Mouse (Mus musculus) limb, embryonic 10.5 days (tissue): ENCODE data around the gene Nkapd1. TPM values are rescaled to one million over a fixed set of nuclear protein-coding genes. Genes with fewer than 3 reads are reported as not detected.
A peak's percentile ranks its signal among the peaks of the same experiment; 100 is the strongest.
"Not testable (repeated sequence)": the region's sequence is repeated elsewhere in the genome, so short reads cannot be mapped to it uniquely, and the experiment has no call there.

Source experiments
- DNase-seq: peaks from one replicate; pipeline ENCODE4 v3.0.0-alpha.2; 2017; ENCODE audit warnings: low spot score
- H3K27ac ChIP-seq: fragments of 300-500 bp; sonication (generic); 2 replicates; pipeline ENCODE4 v1.5.1; 2016; ENCODE audit warnings: mild to moderate bottlenecking
- H3K27me3 ChIP-seq: fragments of 300-500 bp; sonication (generic); 2 replicates; pipeline ENCODE4 v1.6.1; 2016; ENCODE audit warnings: low read depth, mild to moderate bottlenecking; ENCODE audit not compliant: poor library complexity, severe bottlenecking
- H3K36me3 ChIP-seq: fragments of 300-500 bp; sonication (generic); 2 replicates; pipeline ENCODE4 v1.6.1; 2016; ENCODE audit warnings: mild to moderate bottlenecking, moderate library complexity
- H3K4me1 ChIP-seq: fragments of 300-500 bp; sonication (generic); 2 replicates; pipeline ENCODE4 v1.6.1; 2016
- H3K4me3 ChIP-seq: fragments of 300-500 bp; sonication (generic); 2 replicates; pipeline ENCODE4 v1.5.1; 2016; ENCODE audit warnings: mild to moderate bottlenecking, moderate library complexity
- H3K9me3 ChIP-seq: fragments of 300-500 bp; sonication (generic); replicated peaks from 2 replicates; pipeline ENCODE4 v1.6.1; 2016; ENCODE audit warnings: mild to moderate bottlenecking
- WGBS: fragments of 180-500 bp; shearing (Covaris S2); methylation state at CpG from one replicate; pipeline ENCODE4 v1.1.7; 2016; 5-methylcytosine and 5-hydroxymethylcytosine counted together
- polyA plus RNA-seq: library from polyadenylated mRNA; unstranded; fragments of >200 nt; fragmentation: Nextera tagmentation; extraction: Ambion mirVana; gene quantifications from 2 replicates; pipeline ENCODE4 v1.2.1, GENCODE M21; 2016

The Nkapd1 gene
- polyA plus RNA-seq, 1 experiment from 2014 or later: 21.3 TPM

DNA sequence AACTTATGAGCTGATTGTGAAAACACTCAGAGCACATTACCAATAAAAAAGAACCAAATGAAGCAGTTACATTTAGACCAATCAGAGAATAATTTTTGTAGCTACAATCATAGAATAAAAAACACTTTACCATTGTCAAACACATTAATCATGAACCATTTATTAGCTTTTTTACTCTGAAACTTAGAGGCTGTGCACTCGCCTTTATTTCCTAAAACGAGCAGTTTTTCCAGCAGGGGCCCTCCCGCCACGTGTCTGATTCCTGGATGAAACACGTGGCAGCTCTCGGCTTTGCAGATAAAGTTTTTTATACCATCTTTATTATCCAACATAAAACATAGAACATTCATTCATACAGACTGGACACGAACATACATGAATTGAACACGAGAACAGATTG, 13.6 kb upstream of the Nkapd1 start:
- H3K4me3 ChIP-seq, H3K9me3 ChIP-seq, DNase-seq, H3K27ac ChIP-seq, H3K4me1 ChIP-seq, H3K27me3 ChIP-seq: not testable (repeated sequence)
- whole genome bisulfite sequencing: 95% methylated on average over 6 of the region's 8 CpGs
- peaks cover 39% of the 10 kb centered on the region for H3K36me3 ChIP-seq

DNA sequence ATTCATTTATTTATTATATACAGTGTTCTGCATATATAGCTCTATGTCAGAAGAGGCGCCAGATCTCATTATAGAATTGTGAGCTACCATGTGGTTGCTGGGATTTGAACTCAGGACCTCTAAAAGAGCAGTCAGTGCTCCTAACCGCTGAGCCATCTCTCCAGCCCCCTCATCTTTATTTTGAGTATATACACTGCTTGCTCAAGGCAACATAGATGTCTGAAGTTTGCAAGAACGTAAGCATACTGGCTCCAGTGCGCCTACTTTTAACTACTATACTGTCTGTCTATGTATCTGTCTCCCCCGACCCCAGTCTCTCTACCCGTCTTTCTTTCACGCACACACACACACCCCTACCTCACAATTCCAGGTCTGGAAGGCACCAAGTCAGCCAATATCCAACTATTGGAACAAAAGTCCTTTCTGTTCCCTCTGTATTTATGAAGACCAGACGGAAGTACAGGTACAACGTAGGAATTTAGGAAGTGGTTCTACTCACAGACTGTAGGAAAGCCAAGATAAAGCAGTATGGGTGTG, 598 bp upstream of the Nkapd1 start:
- H3K9me3 ChIP-seq: no peaks in the 10 kb centered on the region
- no peak overlapping the region for H3K27ac ChIP-seq
- peaks cover 25% of the 10 kb centered on the region for H3K36me3 ChIP-seq
- no peaks in the 10 kb centered on the region for H3K27me3 ChIP-seq
- DNase-seq: no peak
- H3K4me3 ChIP-seq: peak overlapping the region; percentile 89
- H3K4me1 ChIP-seq: peaks cover 8% of the 10 kb centered on the region
- WGBS: 63% methylated on average over 9 of the region's 9 CpGs

- H3K36me3 ChIP-seq: peaks cover 42% of the 10 kb centered on the region
- H3K4me1 ChIP-seq: peaks cover 8% of the 10 kb centered on the region
- DNase-seq: no peak
- H3K9me3 ChIP-seq: no peaks in the 10 kb centered on the region
- peak overlapping the region; percentile 89 for H3K4me3 ChIP-seq
- WGBS: 43% methylated on average over 11 of the region's 11 CpGs
- H3K27ac ChIP-seq: peak overlapping the region; percentile 93
- H3K27me3 ChIP-seq: no peaks in the 10 kb centered on the region
Observed at GRCm38 (mm10) chr9:50616161-50616560, 1.1 kb downstream of the Nkapd1 start.

DNA sequence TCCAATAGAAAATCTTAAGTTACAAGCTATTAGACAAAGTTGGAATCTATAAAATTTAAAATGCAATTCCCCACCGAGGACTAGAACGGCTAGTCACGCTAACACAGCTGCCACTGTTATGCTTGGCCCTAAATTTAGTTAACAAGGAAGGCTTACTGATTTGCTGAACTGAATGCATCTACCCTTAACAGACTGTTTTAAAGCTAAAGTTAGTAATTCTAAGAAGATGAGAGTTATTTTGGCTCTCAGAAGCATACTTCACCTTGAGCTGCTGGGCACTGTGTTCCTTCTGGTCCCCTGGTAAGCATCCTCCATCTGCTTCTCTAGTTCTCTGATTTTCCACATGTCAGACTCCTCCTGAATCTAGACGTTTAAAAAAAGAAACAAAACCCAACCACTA, 5.1 kb downstream of the Nkapd1 start:
- H3K4me1 ChIP-seq: peaks cover 8% of the 10 kb centered on the region
- H3K9me3 ChIP-seq: no peaks in the 10 kb centered on the region
- H3K27ac ChIP-seq: no peak overlapping the region
- DNase-seq: no peak
- 92% methylated on average over 4 of the region's 4 CpGs for WGBS
- H3K4me3 ChIP-seq: no peak overlapping the region
- no peaks in the 10 kb centered on the region for H3K27me3 ChIP-seq
- H3K36me3 ChIP-seq: peaks cover 82% of the 10 kb centered on the region

- Histone ChIP-seq H3K4me1 (peaks cover 18% of the 10 kb centered on the region), H3K9me3 (no peaks in the 10 kb centered on the region), H3K27me3 (no peaks in the 10 kb centered on the region), H3K4me3 (peak overlapping the region; percentile 74), H3K27ac (peak overlapping the region; percentile 88), H3K36me3 (peaks cover 60% of the 10 kb centered on the region)
- no peak for DNase-seq
- 3% methylated on average over 6 of the region's 6 CpGs for WGBS
Observed at GRCm38 (mm10) chr9:50604338-50604737, 12.9 kb downstream of the Nkapd1 start.

DNA sequence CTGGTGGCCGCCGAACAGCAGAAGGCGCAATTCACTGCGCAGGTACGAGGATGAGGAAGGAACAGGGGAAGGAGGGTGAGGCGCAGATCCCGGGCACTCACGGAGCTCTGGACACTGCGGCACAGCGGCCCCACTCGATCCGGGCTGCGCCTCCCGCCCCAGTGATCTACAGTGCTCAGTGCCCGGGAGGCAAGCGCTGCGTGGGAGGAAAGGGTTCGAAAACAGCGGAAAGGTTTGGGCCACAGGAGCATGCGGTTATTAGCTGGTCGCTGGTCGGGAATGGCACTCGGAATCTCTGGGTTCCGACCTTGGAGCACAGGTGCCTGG, 13.3 kb downstream of the Nkapd1 start:
- H3K9me3 ChIP-seq: no peaks in the 10 kb centered on the region
- H3K27ac ChIP-seq: peak overlapping the region; percentile 88
- WGBS: under 1% methylated on average over 24 of the region's 24 CpGs
- peaks cover 18% of the 10 kb centered on the region for H3K4me1 ChIP-seq
- peaks cover 60% of the 10 kb centered on the region for H3K36me3 ChIP-seq
- no peak for DNase-seq
- H3K27me3 ChIP-seq: no peaks in the 10 kb centered on the region
- peak overlapping the region; percentile 74 for H3K4me3 ChIP-seq

- peaks cover 18% of the 10 kb centered on the region for H3K4me1 ChIP-seq
- H3K27ac ChIP-seq: peak within 1 kb of the TSS; percentile 88
- H3K36me3 ChIP-seq: peaks cover 60% of the 10 kb centered on the region
- peak; percentile 94 for DNase-seq
- WGBS: under 1% methylated on average over 48 of the region's 48 CpGs
- peak within 1 kb of the TSS; percentile 74 for H3K4me3 ChIP-seq
- H3K27me3 ChIP-seq: no peaks in the 10 kb centered on the region
- H3K9me3 ChIP-seq: no peaks in the 10 kb centered on the region
Observed at GRCm38 (mm10) chr9:50603189-50603997, 13.9 kb downstream of the Nkapd1 start, which contains the start of the genes Sdhd and Timm8b. Sdhd (minus strand) TSS chr9:50603812. Timm8b (plus strand) TSS chr9:50603910.

DNA sequence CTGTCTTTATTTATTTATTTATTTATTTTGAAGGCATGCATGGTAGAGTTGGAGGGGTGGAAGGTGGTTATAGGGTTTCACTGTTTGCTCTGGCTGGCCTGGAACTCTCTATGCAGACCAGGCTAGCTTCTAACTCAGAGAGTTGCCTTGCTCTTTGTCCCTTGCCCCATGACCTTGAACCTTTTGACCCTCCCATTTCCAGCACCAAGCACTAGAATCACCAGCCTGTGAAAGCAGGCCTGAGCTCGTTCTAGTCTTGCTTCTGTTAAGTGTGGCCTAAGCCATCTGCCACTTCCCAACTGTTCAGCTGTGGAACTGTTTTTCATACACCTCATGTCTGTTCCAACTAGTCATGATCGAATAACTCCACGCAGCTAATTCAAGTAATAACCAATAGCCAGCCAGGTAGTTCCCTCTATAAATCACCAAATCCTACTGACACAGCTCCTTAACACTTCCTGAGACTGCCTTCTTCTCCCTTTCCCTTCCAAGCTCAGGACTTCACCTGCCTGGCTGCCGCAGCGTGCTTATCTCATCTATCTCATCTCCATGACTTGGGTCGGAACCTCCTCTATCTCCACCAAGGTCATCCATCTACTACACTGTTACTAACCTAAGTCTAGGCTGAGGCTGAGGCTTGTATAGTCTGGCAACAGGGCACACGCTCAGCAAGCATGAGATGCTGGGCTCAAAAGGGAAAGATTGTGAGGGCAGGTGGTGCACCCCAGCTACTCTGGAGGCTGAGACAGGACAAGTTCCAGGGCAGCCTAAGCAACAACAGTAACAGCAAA, 15.0 kb downstream of the Nkapd1 start:
- Histone ChIP-seq H3K36me3 (peaks cover 60% of the 10 kb centered on the region), H3K4me3 (peak overlapping the region; percentile 74), H3K27ac (no peak overlapping the region), H3K27me3 (no peaks in the 10 kb centered on the region), H3K4me1 (peaks cover 18% of the 10 kb centered on the region), H3K9me3 (no peaks in the 10 kb centered on the region)
- 91% methylated on average over 7 of the region's 7 CpGs for WGBS
- DNase-seq: no peak

DNA sequence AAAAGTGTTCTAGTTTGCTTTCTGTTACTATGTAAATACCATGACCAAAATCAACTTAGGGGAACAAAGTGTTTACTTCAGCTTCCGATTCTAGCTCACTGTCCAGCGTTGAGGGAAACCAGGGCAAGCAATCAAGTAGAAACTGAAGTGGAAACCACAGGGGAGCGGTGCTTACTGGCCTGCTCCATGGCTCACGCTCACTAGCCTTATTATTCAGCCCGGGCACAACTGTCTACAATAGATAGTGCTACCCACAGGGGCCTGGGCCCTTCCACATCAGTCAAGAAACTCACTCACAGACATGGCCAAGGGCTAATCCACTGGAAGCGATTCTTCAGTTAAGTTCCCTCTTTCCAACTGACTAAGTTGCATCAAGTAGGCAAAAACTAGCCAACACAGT, 15.7 kb downstream of the Nkapd1 start:
- H3K4me3 ChIP-seq: 0 out of 2 replicates have a peak overlapping the region, but pooled peaks have one; percentile 74
- H3K9me3 ChIP-seq: no peaks in the 10 kb centered on the region
- H3K27me3 ChIP-seq: no peaks in the 10 kb centered on the region
- no peak overlapping the region for H3K27ac ChIP-seq
- 91% methylated on average over 6 of the region's 6 CpGs for WGBS
- H3K4me1 ChIP-seq: peaks cover 18% of the 10 kb centered on the region
- peaks cover 60% of the 10 kb centered on the region for H3K36me3 ChIP-seq
- DNase-seq: no peak

- Histone ChIP-seq H3K4me1 (peaks cover 2% of the 10 kb centered on the region), H3K9me3 (no peaks in the 10 kb centered on the region), H3K4me3 (no peak overlapping the region), H3K27me3 (no peaks in the 10 kb centered on the region), H3K27ac (no peak overlapping the region), H3K36me3 (peaks cover 62% of the 10 kb centered on the region)
- 95% methylated on average over 8 of the region's 8 CpGs for WGBS
- no peak for DNase-seq
Observed at GRCm38 (mm10) chr9:50596973-50597372, 20.3 kb downstream of the Nkapd1 start.

GRCm38 (mm10) chr9:50594794-50595417, 22.4 kb downstream of the Nkapd1 start:
- Histone ChIP-seq H3K27ac (no peak overlapping the region), H3K27me3 (no peaks in the 10 kb centered on the region), H3K4me1 (no peaks in the 10 kb centered on the region), H3K4me3 (no peak overlapping the region), H3K9me3 (no peaks in the 10 kb centered on the region), H3K36me3 (peaks cover 52% of the 10 kb centered on the region)
- 83% methylated on average over 12 of the region's 12 CpGs for WGBS
- DNase-seq: no peak

GRCm38 (mm10) chr9:50593544-50593943, 23.7 kb downstream of the Nkapd1 start:
- 62% methylated on average over 3 of the region's 3 CpGs for WGBS

More at GRCm38 (mm10) chr9:50593544-50593943, 23.7 kb downstream of the Nkapd1 start:
- Histone ChIP-seq H3K4me3 (no peak overlapping the region), H3K27ac (no peak overlapping the region), H3K27me3 (no peaks in the 10 kb centered on the region), H3K4me1 (no peaks in the 10 kb centered on the region), H3K9me3 (no peaks in the 10 kb centered on the region), H3K36me3 (peaks cover 38% of the 10 kb centered on the region)
- peak; percentile 42 for DNase-seq
